Mouse (Mus musculus): Measurements from ENCODE around the gene Ppp2ca. TPM values are rescaled to one million over a fixed set of nuclear protein-coding genes. Genes with fewer than 3 reads are reported as not detected.

Gene Ppp2ca
- total and polyA plus RNA-seq, 2 experiments from 2014 or later, result 114 to 141 TPM

DNA sequence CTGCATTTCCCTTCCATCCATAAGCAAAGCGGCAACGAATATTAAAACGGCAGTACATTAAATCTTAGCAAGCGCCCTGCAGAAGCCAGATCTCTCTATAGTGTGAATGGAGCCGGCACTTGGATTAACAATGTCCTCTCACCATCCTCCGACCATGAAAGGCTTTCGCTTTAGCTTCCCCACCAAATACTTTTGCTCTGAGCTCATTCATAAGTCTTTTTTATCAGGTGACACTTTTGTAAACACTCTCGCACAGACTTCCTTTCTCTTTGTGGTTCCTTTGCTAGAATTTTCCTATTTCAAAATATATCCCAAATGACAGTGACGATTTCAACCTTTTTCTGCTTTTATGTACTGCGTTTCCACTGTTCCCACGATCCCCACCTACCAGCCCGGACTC is 70.0 kb downstream of the Ppp2ca start:
- Histone ChIP-seq H3K27me3 (ENCODE audit: insufficient read depth, low read length) (peaks cover 9% of the 10 kb centered on the region), H3K9me3 (ENCODE audit: low read length) (no peaks in the 10 kb centered on the region), H3K9ac (replicated peaks; ENCODE audit: low read length, poor library complexity, severe bottlenecking) (no peak overlapping the region), H3K4me2 (ENCODE audit: low read depth, low read length, poor library complexity, severe bottlenecking) (peak overlapping the region; percentile 55), H3K4me1 (ENCODE audit: insufficient read depth, low read length) (no peaks in the 10 kb centered on the region), H3K27ac (ENCODE audit: low read depth, low read length) (no peak overlapping the region), H3K36me3 (ENCODE audit: insufficient read depth, low read length) (no peaks in the 10 kb centered on the region), H3K4me3 (ENCODE audit: low read depth, low read length) (peak overlapping the region; percentile 35)
- DNase-seq (ENCODE audit: low spot score) (no peak), ATAC-seq (ENCODE audit: low FRiP score) (no peak)
- WGBS, result 17% methylated on average over 12 of the region's 12 CpGs
- TF ChIP-seq CTCF (IDR thresholded peaks at IDR 0.05), result no peak

Small RNA genes within 50 kb of the gene (microRNA-seq; reads per million reads assigned to microRNA genes)
- gene Gm24157 (ENCODE audit: borderline number of aligned reads) (not detected), gene Mir3061 (ENCODE audit: borderline number of aligned reads) (53.3 reads per million, percentile 37 among the genes with 10 or more reads in this experiment)

Other genes starting within 250 kb of the Ppp2ca start
- gene Jade2, start 241.0 kb upstream of the Ppp2ca start, total RNA-seq (2014; rRNA removed), result 3.6 and 3.7 TPM in 2 replicates
- 0.95 and 0.98 TPM in 2 replicates for gene Jade2, start 241.0 kb upstream of the Ppp2ca start, polyA plus RNA-seq (2015; fragmentation: Nextera tagmentation; extraction: Ambion mirVana)
- gene Cdkn2aipnl, start 131.0 kb upstream of the Ppp2ca start, total RNA-seq (2014; rRNA removed), result 97.7 and 99.1 TPM in 2 replicates
- 124 and 128 TPM in 2 replicates for gene Cdkn2aipnl, start 131.0 kb upstream of the Ppp2ca start, polyA plus RNA-seq (2015; fragmentation: Nextera tagmentation; extraction: Ambion mirVana)
- gene Ube2b, start 97.9 kb upstream of the Ppp2ca start, total RNA-seq (2014; rRNA removed), result 160 and 177 TPM in 2 replicates
- gene Ube2b, start 97.9 kb upstream of the Ppp2ca start, polyA plus RNA-seq (2015; fragmentation: Nextera tagmentation; extraction: Ambion mirVana), result 229 and 232 TPM in 2 replicates
- gene Cdkl3, start 94.5 kb upstream of the Ppp2ca start, total RNA-seq (2014; rRNA removed), result 23.8 and 30.1 TPM in 2 replicates
- gene Cdkl3, start 94.5 kb upstream of the Ppp2ca start, polyA plus RNA-seq (2015; fragmentation: Nextera tagmentation; extraction: Ambion mirVana), result 41.8 and 53.2 TPM in 2 replicates
- not detected in 2 replicates for gene Olfr1373, start 46.8 kb downstream of the Ppp2ca start, total RNA-seq (2014; rRNA removed)
- not detected in 2 replicates for gene Olfr1373, start 46.8 kb downstream of the Ppp2ca start, polyA plus RNA-seq (2015; fragmentation: Nextera tagmentation; extraction: Ambion mirVana)
- not detected in 2 replicates for gene Olfr1371, start 115.3 kb downstream of the Ppp2ca start, total RNA-seq (2014; rRNA removed)
- gene Olfr1371, start 115.3 kb downstream of the Ppp2ca start, polyA plus RNA-seq (2015; fragmentation: Nextera tagmentation; extraction: Ambion mirVana), result not detected in 2 replicates
- gene Skp1a, start 133.3 kb downstream of the Ppp2ca start, total RNA-seq (2014; rRNA removed), result 466 and 613 TPM in 2 replicates
- gene Skp1a, start 133.3 kb downstream of the Ppp2ca start, polyA plus RNA-seq (2015; fragmentation: Nextera tagmentation; extraction: Ambion mirVana), result 1,145 and 1,185 TPM in 2 replicates
- gene Tcf7, start 184.3 kb downstream of the Ppp2ca start, total RNA-seq (2014; rRNA removed), result 2.0 and 2.6 TPM in 2 replicates
- gene Tcf7, start 184.3 kb downstream of the Ppp2ca start, polyA plus RNA-seq (2015; fragmentation: Nextera tagmentation; extraction: Ambion mirVana), result 3.1 and 3.2 TPM in 2 replicates